Mouse (Mus musculus) CH12.LX (cell line): ENCODE results near the gene Lat. TPM values are rescaled to one million over a fixed set of nuclear protein-coding genes. Genes with fewer than 3 reads are reported as not detected.

Experiments used
- DNase-seq: peaks from one replicate; pipeline ENCODE4 v3.0.0-alpha.2; 2013; ENCODE audit errors: extremely low read depth
- H3K27ac ChIP-seq: 2 replicates; pipeline ENCODE4 v1.5.1; 2012; ENCODE audit warnings: low read depth, mild to moderate bottlenecking, control low read depth, moderate library complexity; ENCODE audit not compliant: insufficient read depth
- H3K27me3 ChIP-seq: replicated peaks from 2 replicates; pipeline ENCODE3; 2012; ENCODE audit warnings: inconsistent platforms
- H3K36me3 ChIP-seq, 2 experiments: replicated peaks in 1 of 2; 2 replicates each; pipeline versions ENCODE3 to v1.6.1; 2012; ENCODE audit warnings: inconsistent platforms in 1 of 2, low read length in 1 of 2, mild to moderate bottlenecking in 1 of 2, mixed read lengths in 1 of 2, moderate library complexity in 1 of 2; ENCODE audit not compliant: control insufficient read depth in 1 of 2, insufficient read depth in 1 of 2
- H3K4me1 ChIP-seq, 2 experiments: 2 replicates each; pipeline ENCODE4 v1.6.1; 2012; ENCODE audit warnings: inconsistent platforms in 1 of 2, moderate library complexity in 1 of 2; ENCODE audit not compliant: insufficient read depth in 2 of 2, control insufficient read depth in 1 of 2
- H3K4me2 ChIP-seq: 2 replicates; pipeline ENCODE4 v1.6.1; 2012; ENCODE audit warnings: low read depth, mild to moderate bottlenecking, control low read depth; ENCODE audit not compliant: poor library complexity, insufficient read depth, severe bottlenecking
- H3K4me3 ChIP-seq, 3 experiments: fragments of 150-350 bp in 1 of 3; sonication (generic) in 1 of 3; replicated peaks in 1 of 3; 2 replicates each; pipeline versions ENCODE3 to v1.5.1; 2011 to 2012; ENCODE audit warnings: low read depth in 2 of 3, low read length in 2 of 3, mild to moderate bottlenecking in 2 of 3, moderate library complexity in 2 of 3, control low read depth in 1 of 3, improper control_type of control experiment in 1 of 3, inconsistent platforms in 1 of 3, mixed read lengths in 1 of 3; ENCODE audit not compliant: poor library complexity in 1 of 3
- H3K79me2 ChIP-seq: replicated peaks from 2 replicates; pipeline ENCODE4 v1.6.1; 2012; ENCODE audit warnings: mild to moderate bottlenecking, moderate library complexity; ENCODE audit not compliant: control insufficient read depth, poor library complexity, insufficient read depth, severe bottlenecking; ENCODE audit errors: extremely low read depth
- H3K9ac ChIP-seq: 2 replicates; pipeline ENCODE4 v1.6.1; 2012; ENCODE audit warnings: low read depth, mild to moderate bottlenecking, control low read depth, moderate library complexity; ENCODE audit not compliant: insufficient read depth
- H3K9me3 ChIP-seq: replicated peaks from 2 replicates; pipeline ENCODE3; 2012; ENCODE audit warnings: low read length, inconsistent platforms, mixed read lengths
- BHLHE40 ChIP-seq: IDR thresholded peaks from 2 replicates; pipeline ENCODE4 v1.6.1; 2011; ENCODE audit warnings: mild to moderate bottlenecking, low read depth, low read length, improper control_type of control experiment
- CHD1 ChIP-seq: IDR thresholded peaks from 2 replicates; pipeline ENCODE4 v1.6.1; 2012; ENCODE audit warnings: low read depth, low read length, improper control_type of control experiment, inconsistent platforms
- CHD2 ChIP-seq: IDR thresholded peaks from 2 replicates; pipeline ENCODE4 v1.6.1; 2011; ENCODE audit warnings: low read length, improper control_type of control experiment
- CTCF ChIP-seq, 2 experiments: IDR thresholded peaks in 1 of 2; conservative IDR thresholded peaks in 1 of 2; 2 replicates each; pipeline ENCODE4 v1.5.1; 2011 to 2012; ENCODE audit warnings: low read depth in 2 of 2, low read length in 2 of 2, improper control_type of control experiment in 1 of 2, inconsistent platforms in 1 of 2, mild to moderate bottlenecking in 1 of 2, moderate library complexity in 1 of 2
- ETS1 ChIP-seq: conservative IDR thresholded peaks from 2 replicates; pipeline ENCODE4 v1.6.1; 2012; ENCODE audit warnings: low read depth, mild to moderate bottlenecking, inconsistent platforms, low read length, improper control_type of control experiment, moderate library complexity
- GABPA ChIP-seq: IDR thresholded peaks from 2 replicates; pipeline ENCODE4 v1.6.1; 2012; ENCODE audit warnings: low read depth, low read length, improper control_type of control experiment, inconsistent platforms; ENCODE audit not compliant: insufficient replicate concordance
- HCFC1 ChIP-seq: IDR thresholded peaks from 2 replicates; pipeline ENCODE4 v1.6.1; 2012; ENCODE audit warnings: low read depth, mild to moderate bottlenecking, inconsistent platforms, low read length, improper control_type of control experiment
- IRF4 ChIP-seq: IDR thresholded peaks from 2 replicates; pipeline ENCODE4 v1.6.1; 2014; ENCODE audit warnings: low read depth, mild to moderate bottlenecking, inconsistent platforms, low read length, improper control_type of control experiment
- JUN ChIP-seq: IDR thresholded peaks from 2 replicates; pipeline ENCODE4 v1.6.1; 2011; ENCODE audit warnings: low read depth, mild to moderate bottlenecking, low read length, improper control_type of control experiment, moderate library complexity; ENCODE audit not compliant: insufficient read depth
- JUND ChIP-seq: conservative IDR thresholded peaks from 2 replicates; pipeline ENCODE4 v1.6.1; 2011; ENCODE audit warnings: low read depth, low read length, improper control_type of control experiment
- KAT2A ChIP-seq: IDR thresholded peaks from 2 replicates; pipeline ENCODE4 v1.6.1; 2012; ENCODE audit warnings: low read length, improper control_type of control experiment, inconsistent platforms; ENCODE audit not compliant: insufficient replicate concordance
- MAFK ChIP-seq: IDR thresholded peaks from 2 replicates; pipeline ENCODE4 v1.6.1; 2011; ENCODE audit warnings: low read length, improper control_type of control experiment; ENCODE audit not compliant: insufficient replicate concordance
- MAX ChIP-seq: IDR thresholded peaks from 2 replicates; pipeline ENCODE4 v1.6.1; 2011; ENCODE audit warnings: low read length, improper control_type of control experiment
- MAZ ChIP-seq: IDR thresholded peaks from 2 replicates; pipeline ENCODE4 v1.6.1; 2012; ENCODE audit warnings: low read depth, mild to moderate bottlenecking, inconsistent platforms, low read length, improper control_type of control experiment, moderate library complexity
- MEF2A ChIP-seq: IDR thresholded peaks from 2 replicates; pipeline ENCODE4 v1.6.1; 2014; ENCODE audit warnings: low read depth, mild to moderate bottlenecking, inconsistent platforms, low read length, improper control_type of control experiment, borderline replicate concordance
- MXI1 ChIP-seq: IDR thresholded peaks from 2 replicates; pipeline ENCODE4 v1.6.1; 2011; ENCODE audit warnings: mild to moderate bottlenecking, low read depth, low read length, improper control_type of control experiment
- MYC ChIP-seq: IDR thresholded peaks from 2 replicates; pipeline ENCODE4 v1.6.1; 2011; ENCODE audit warnings: low read depth, mild to moderate bottlenecking, improper control_type of control experiment, low read length
- NRF1 ChIP-seq: IDR thresholded peaks from 2 replicates; pipeline ENCODE4 v1.6.1; 2014; ENCODE audit warnings: low read depth, mild to moderate bottlenecking, inconsistent platforms, low read length, improper control_type of control experiment, moderate library complexity
- PAX5 ChIP-seq: IDR thresholded peaks from 2 replicates; pipeline ENCODE4 v1.6.1; 2012; ENCODE audit warnings: low read length, inconsistent platforms, mixed read lengths
- POLR2A ChIP-seq: IDR thresholded peaks from 2 replicates; pipeline ENCODE4 v1.6.1; 2011; ENCODE audit warnings: low read depth, mild to moderate bottlenecking, improper control_type of control experiment, low read length
- POLR2AphosphoS2 ChIP-seq: IDR thresholded peaks from 2 replicates; pipeline ENCODE4 v1.6.1; 2011; ENCODE audit warnings: low read depth, low read length, improper control_type of control experiment
- RCOR1 ChIP-seq: conservative IDR thresholded peaks from 2 replicates; pipeline ENCODE4 v1.6.1; 2012; ENCODE audit warnings: low read depth, mild to moderate bottlenecking, inconsistent platforms, low read length, improper control_type of control experiment
- SIN3A ChIP-seq: IDR thresholded peaks from 2 replicates; pipeline ENCODE4 v1.6.1; 2012; ENCODE audit warnings: low read length, improper control_type of control experiment, inconsistent platforms
- SMC3 ChIP-seq: IDR thresholded peaks from 2 replicates; pipeline ENCODE4 v1.6.1; 2011; ENCODE audit warnings: low read depth, low read length, improper control_type of control experiment
- UBTF ChIP-seq: IDR thresholded peaks from 2 replicates; pipeline ENCODE4 v1.6.1; 2012; ENCODE audit warnings: low read depth, mild to moderate bottlenecking, inconsistent platforms, low read length, improper control_type of control experiment, moderate library complexity
- USF1 ChIP-seq: IDR thresholded peaks from 2 replicates; pipeline ENCODE4 v1.6.1; 2014; ENCODE audit warnings: low read depth, mild to moderate bottlenecking, inconsistent platforms, low read length, improper control_type of control experiment
- USF2 ChIP-seq: conservative IDR thresholded peaks from 2 replicates; pipeline ENCODE4 v1.6.1; 2011; ENCODE audit warnings: low read depth, low read length, improper control_type of control experiment
- ZKSCAN1 ChIP-seq: IDR thresholded peaks from 2 replicates; pipeline ENCODE4 v1.6.1; 2012; ENCODE audit warnings: low read depth, inconsistent platforms, low read length, improper control_type of control experiment, borderline replicate concordance
- ZNF384 ChIP-seq: IDR thresholded peaks from 2 replicates; pipeline ENCODE4 v1.6.1; 2012; ENCODE audit warnings: low read depth, low read length, improper control_type of control experiment, inconsistent platforms
- dilution Hi-C: fragments of 300-500 bp; cut with MboI; formaldehyde crosslinking; loops from 2 replicates; pipeline ENCODE4 v1.14.3; 2020; ENCODE audit warnings: low sequenced_read_pairs; ENCODE audit not compliant: extremely low pct_unique_long_range_greater_than_20kb, extremely low pct_ligation_motif_present
- in situ Hi-C: fragments of 300-500 bp; cut with MboI; formaldehyde crosslinking; loops from 3 replicates; pipeline ENCODE4 v1.14.3; 2019; ENCODE audit warnings: low sequenced_read_pairs, low pct_ligation_motif_present, low pct_unique_long_range_greater_than_20kb, mixed read lengths
- polyA plus RNA-seq: library from polyadenylated mRNA; unstranded; fragments of >175 nt; gene quantifications from 2 replicates; pipeline ENCODE4 v1.2.1, GENCODE M21; 2012; ENCODE audit warnings: low read depth; ENCODE audit not compliant: insufficient read length
- total RNA-seq, 2 experiments: library from RNA; depleted of rRNA; stranded (reverse); fragments of 300-350 nt in 1 of 2; fragments of >200 nt in 1 of 2; gene quantifications; 2 replicates each; pipeline ENCODE4 v1.2.3; 2012 to 2014

Gene Lat
- total and polyA plus RNA-seq, 3 experiments: 0.42 to 1.1 (median 0.55) TPM

GRCm38 (mm10) chr7:126388185-126388584 lies 18.8 kb upstream of the Lat start:
- Histone ChIP-seq H3K9me3 (no peaks in the 10 kb centered on the region), H3K4me1 (peaks cover 0 to under 1% of the 10 kb centered on the region in 2 experiments; a peak in 1 of 4 replicates), H3K27ac (no peak overlapping the region; the same call in 1 of the 2 replicates), H3K27me3 (no peaks in the 10 kb centered on the region), H3K79me2 (no peaks in the 10 kb centered on the region), H3K4me2 (no peak overlapping the region), H3K9ac (no peak overlapping the region), H3K4me3 (no peak overlapping the region), H3K36me3 (peaks cover 48 to 80% of the 10 kb centered on the region in 2 experiments)
- DNase-seq: no peak
- dilution Hi-C loops (no loop called here), in situ Hi-C loops (no loop called here)
- TF ChIP-seq CHD2 (no peak), MEF2A (no peak), IRF4 (no peak), POLR2AphosphoS2 (no peak), MAFK (no peak), MAZ (no peak), USF2 (no peak), RCOR1 (no peak), MYC (no peak), ZNF384 (no peak), CTCF (conservative IDR thresholded peaks at IDR 0.05 in 1 of 2, IDR thresholded peaks at IDR 0.05 in 1 of 2; ENCODE audit: low read depth in 2 of 2, low read length in 2 of 2) (no peak), ZKSCAN1 (no peak), BHLHE40 (no peak), JUND (no peak), POLR2A (no peak), SIN3A (no peak)

DNA sequence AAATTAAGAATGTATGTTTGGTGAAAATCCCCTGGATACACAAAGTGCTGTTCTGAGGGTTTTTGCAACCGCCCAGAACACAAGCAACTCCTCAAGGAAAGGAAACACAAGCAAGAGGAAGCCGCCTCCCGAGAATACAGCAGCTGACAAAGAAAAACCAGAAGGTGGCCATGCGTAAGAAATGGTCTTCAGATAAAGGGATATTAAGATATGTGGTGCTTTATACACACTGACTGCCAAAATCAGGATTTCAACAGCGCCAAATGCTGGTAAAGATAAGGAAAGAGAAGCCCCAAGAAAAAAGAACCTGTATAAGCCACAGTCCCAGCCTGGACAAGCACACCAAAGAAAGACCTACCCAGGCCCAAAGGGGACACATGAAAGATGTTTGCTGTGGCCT lies 14.2 kb upstream of the Lat start:
- Histone ChIP-seq H3K4me2 (no peak overlapping the region), H3K4me3 (no peak overlapping the region), H3K9ac (no peak overlapping the region), H3K27ac (no peak overlapping the region), H3K27me3 (no peaks in the 10 kb centered on the region), H3K36me3 (peaks cover 24 to 50% of the 10 kb centered on the region in 2 experiments), H3K79me2 (no peaks in the 10 kb centered on the region), H3K4me1 (peaks cover 0 to under 1% of the 10 kb centered on the region in 2 experiments; a peak in 1 of 4 replicates), H3K9me3 (no peaks in the 10 kb centered on the region)
- no peak for DNase-seq
- in situ Hi-C loops: no loop called here
- TF ChIP-seq ETS1 (no peak), USF1 (no peak), ZNF384 (no peak), CTCF (conservative IDR thresholded peaks at IDR 0.05 in 1 of 2, IDR thresholded peaks at IDR 0.05 in 1 of 2; ENCODE audit: low read depth in 2 of 2, low read length in 2 of 2) (no peak), GABPA (no peak), MEF2A (no peak), MYC (no peak), JUND (no peak), UBTF (no peak), JUN (no peak), SIN3A (no peak), SMC3 (no peak), MAX (no peak), PAX5 (no peak), USF2 (no peak), CHD1 (no peak), KAT2A (no peak), NRF1 (no peak), HCFC1 (no peak), MXI1 (no peak)
- dilution Hi-C loops: no loop called here
